Mouse (Mus musculus) cortical plate, adult 2 months (tissue): ENCODE measurements at regions not wholly inside any gene's neighbourhood (a gene's known extent, or its start where the extent isn't known, plus 50 kb on each side); places are given as distances from the start of the nearest gene placed in this dataset.

Experiments
- H3K27ac ChIP-seq: fragments of 200-500 bp; 2 replicates; pipeline ENCODE4 v1.5.1; 2012; ENCODE audit warnings: low read length, control low read depth, inconsistent platforms; ENCODE audit not compliant: insufficient read depth
- H3K4me1 ChIP-seq: fragments of 200-500 bp; 2 replicates; pipeline ENCODE4 v1.6.1; 2011; ENCODE audit warnings: low read length; ENCODE audit not compliant: control insufficient read depth, insufficient read depth
- H3K4me3 ChIP-seq: fragments of 200-500 bp; 2 replicates; pipeline ENCODE4 v1.5.1; 2011; ENCODE audit warnings: mild to moderate bottlenecking, low read length, control low read depth; ENCODE audit not compliant: insufficient read depth
- CTCF ChIP-seq: fragments of 200-500 bp; IDR thresholded peaks from 2 replicates; pipeline ENCODE4 v1.5.1; 2011; ENCODE audit warnings: mild to moderate bottlenecking, control low read depth, low read length; ENCODE audit not compliant: insufficient read depth; ENCODE audit errors: extremely low read depth
- POLR2A ChIP-seq: fragments of 200-500 bp; IDR thresholded peaks from 2 replicates; pipeline ENCODE4 v1.6.1; 2011; ENCODE audit warnings: mild to moderate bottlenecking, low read length, control low read depth; ENCODE audit not compliant: insufficient read depth; ENCODE audit errors: extremely low read depth

DNA sequence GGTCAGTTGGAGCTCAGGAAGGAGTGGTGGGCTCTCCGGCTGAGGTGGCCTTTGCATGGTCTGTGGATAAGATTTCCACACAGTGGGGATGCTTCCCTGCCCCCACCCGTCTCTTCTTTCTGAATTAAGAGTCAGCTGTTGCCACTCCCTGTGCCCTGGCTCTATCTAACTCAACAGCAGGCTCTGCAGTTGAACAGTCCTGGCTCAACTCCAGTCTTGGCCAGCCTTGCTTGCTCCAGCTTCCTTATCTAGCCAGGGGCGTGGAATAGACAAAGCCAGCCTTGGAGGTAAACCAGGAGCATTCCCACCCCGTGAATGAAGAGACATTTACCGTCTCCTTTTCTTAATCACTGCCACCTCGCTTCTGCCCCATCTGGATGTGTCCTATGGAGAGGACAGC, 89.7 kb downstream of the Mn1 start:
- TF ChIP-seq POLR2A (no peak), CTCF (no peak)
- Histone ChIP-seq H3K27ac (no peak overlapping the region), H3K4me1 (peaks cover 1% of the 10 kb centered on the region; the same call in 1 of the 2 replicates), H3K4me3 (no peak overlapping the region)

DNA sequence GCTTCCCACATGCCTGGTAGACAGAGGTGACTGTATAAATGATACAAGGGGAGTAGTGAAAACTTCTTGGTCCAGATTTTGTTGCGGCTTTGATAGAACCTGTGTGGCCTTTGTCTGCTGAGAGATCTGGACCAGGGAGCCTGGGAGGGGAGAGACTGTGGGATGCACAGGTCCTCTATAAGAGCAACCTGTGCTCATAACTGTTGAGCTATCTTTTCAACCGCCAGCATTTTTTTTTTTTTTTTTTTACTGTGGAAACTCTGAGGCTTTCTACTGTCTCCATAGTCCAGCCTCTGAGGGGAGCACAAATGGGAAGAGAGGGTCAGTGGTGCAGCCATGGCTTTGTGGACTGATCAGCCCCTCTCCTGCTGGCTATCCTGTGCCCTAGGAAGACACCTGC, 90.2 kb downstream of the Mn1 start:
- Histone ChIP-seq H3K4me3 (no peak overlapping the region), H3K4me1 (peaks cover 2% of the 10 kb centered on the region), H3K27ac (no peak overlapping the region)
- TF ChIP-seq POLR2A (no peak), CTCF (no peak)

DNA sequence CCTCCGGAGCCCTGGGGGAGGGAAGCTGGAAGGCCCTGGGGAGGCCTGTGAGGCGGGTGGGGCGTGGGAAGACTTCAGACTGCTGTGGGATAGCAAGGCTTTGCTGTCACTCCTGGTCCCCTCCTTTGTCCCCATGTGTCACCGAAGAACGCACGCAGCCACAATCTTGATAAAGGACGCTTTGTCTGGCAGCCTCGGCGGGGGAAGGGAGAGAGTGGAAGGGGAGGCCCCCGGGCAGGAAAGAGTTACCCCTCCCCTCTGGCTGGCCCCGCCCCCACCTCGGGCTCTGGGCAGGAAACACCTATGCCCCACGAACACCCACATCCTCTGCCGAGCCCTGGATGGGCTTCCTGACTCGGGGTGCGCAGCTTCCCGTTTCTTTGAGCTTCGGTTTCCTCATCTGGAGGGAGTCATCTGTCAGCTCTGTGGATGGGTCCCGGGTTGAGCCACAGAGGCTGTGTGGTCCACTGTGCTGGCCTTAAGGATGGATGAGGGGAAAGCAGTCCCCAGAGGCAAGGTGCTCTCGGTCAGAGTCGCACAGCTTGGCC, 91.9 kb downstream of the Mn1 start:
- peaks cover 12% of the 10 kb centered on the region for H3K4me1 ChIP-seq
- no peak for TF ChIP-seq CTCF
- H3K4me3 ChIP-seq, result no peak overlapping the region
- H3K27ac ChIP-seq, result no peak overlapping the region

DNA sequence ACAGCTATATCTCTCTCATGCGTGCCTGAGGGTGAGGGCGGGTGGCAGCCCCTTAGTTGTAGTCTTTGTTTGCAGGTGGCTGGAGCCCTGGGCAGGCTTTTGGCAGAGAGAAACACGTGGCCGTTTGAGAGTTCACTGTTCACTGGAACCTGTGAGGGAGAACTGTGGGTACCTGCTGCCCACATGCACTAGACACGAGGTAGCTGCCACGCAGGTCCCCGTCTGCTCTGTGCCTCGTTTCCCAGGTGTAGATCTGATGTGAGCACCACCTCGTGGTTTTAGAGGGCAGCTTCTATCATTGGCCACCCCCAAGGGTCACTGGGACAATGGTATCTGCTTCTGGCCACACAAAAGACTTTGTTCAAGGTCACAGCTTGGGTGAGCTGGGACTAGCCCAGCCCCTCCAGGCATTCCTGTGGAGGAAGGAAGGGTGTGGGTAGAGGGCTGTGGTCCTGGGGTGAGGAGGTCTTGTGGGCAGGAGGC, 92.5 kb downstream of the Mn1 start:
- Histone ChIP-seq H3K4me3 (no peak overlapping the region), H3K27ac (no peak overlapping the region), H3K4me1 (peaks cover 13% of the 10 kb centered on the region)
- TF ChIP-seq CTCF (no peak), POLR2A (no peak)

DNA sequence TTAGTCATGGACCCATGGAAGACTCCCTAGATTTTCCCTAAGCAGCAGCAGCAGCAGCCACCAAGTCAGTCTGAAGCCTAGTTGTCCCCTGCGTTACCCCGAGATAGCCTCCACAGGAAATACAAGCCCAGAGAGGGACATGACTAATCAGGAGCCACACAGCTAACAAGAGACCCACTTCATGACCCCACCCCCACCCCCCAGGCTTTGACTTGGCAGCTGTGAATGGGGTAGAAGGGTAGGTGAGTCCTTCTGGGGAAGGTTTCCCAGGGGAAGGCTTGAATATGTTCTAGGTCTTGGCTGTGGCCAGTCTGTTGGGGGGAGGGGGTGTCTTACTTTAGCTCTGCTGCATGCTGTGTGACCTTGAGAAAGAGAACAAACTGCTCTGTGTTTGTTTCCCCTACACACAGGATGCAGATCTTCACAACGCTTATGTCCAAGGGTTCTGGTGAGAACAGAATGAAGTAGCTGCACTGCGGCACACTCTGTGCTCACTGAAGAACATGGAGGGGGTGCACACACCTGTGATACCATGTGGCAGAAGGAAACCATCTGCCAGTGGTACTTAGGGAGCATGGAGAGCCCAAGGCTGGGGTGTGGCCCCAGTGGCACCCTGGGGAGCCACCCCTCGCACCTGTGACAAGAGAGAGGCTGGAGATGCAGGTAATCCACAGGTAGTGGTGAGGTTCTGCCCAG, 93.2 kb downstream of the Mn1 start:
- peaks cover 13% of the 10 kb centered on the region for H3K4me1 ChIP-seq
- no peak overlapping the region for H3K27ac ChIP-seq
- H3K4me3 ChIP-seq, result no peak overlapping the region
- TF ChIP-seq CTCF (no peak), POLR2A (no peak)

DNA sequence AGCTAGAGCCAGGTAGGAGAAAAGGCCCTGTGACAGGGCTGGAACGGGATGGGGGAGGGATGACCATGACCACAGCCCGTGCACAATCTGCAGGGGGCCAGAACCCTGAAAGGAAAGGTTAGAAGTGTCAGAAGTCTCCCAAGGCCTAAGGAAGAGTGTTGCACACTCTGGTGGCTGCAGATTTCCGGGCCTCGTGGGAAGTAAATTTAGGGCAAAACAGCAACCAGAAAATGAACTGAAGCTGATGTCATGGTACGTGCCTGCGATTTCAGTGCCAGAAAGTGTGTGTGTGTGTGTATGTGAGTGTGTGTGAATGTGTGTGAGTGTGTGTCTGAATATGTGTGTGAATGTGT, 93.7 kb downstream of the Mn1 start:
- Histone ChIP-seq H3K27ac (no peak overlapping the region), H3K4me3 (no peak overlapping the region), H3K4me1 (peaks cover 15% of the 10 kb centered on the region)
- no peak for TF ChIP-seq CTCF
- TF ChIP-seq POLR2A, result no peak

DNA sequence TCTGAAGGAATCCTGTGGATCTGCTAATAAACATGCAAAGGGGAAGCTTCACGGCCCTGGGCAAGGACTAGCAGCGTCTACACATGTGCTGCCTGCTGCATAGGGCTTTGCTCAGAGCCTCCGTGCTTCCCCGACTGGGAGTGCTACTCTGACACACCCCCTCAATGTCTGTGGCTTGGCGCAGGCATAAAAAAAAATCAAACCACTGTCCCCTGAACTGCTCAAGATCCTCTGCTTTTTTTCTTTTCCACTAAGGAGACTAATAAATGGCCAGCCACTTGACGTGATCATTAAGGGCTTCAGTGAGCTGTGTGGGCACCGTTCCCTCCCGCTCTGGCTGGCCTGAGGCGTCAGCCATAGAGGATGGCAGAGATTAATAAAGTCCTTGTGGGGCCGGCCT, 94.8 kb downstream of the Mn1 start:
- Histone ChIP-seq H3K27ac (no peak overlapping the region), H3K4me1 (peaks cover 15% of the 10 kb centered on the region), H3K4me3 (no peak overlapping the region)
- TF ChIP-seq CTCF (no peak), POLR2A (no peak)

DNA sequence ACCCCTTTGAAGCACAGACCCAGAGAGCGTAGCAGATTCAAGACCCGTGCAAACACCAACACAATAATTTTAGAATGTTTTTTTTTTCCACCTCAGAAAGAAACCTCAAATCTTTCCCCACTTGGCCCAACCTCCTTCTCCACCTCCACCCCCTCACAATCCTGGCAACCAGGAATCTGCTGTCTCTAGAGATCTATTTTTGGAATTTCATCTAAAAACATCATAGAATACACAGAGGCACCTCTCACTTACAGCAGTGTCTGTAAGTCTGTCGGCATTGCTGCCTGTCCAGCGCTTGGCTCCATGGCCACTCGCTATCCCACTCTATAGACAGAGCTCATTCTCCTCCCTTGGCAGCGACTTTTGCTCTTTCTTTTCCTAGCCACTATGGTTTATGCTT, 96.8 kb downstream of the Mn1 start:
- TF ChIP-seq POLR2A, result 0 out of 2 replicates have a peak, but pooled peaks have one; percentile 12
- TF ChIP-seq CTCF, result no peak
- Histone ChIP-seq H3K27ac (peak overlapping the region; percentile 36; the same call in 1 of the 2 replicates), H3K4me1 (peaks cover 15% of the 10 kb centered on the region), H3K4me3 (no peak overlapping the region)

DNA sequence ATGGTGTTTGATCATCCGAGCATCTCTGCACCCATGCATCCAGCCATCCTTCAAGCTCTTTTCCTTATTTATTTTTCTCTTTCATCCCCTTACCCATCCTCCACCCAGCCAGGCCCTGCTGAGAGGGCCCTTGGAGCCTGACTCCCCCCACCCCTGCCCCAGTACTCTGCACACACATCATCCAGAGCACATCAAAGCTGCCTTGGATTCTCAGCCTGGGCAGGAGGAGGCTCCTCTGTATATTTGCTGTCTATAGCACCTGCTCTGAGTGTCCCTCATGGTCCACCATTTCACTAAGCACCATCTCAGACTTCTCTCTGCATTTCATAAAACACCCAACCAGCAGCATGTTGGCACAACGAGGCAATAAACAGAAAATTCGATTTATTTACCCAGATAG, 101.9 kb downstream of the Mn1 start:
- H3K4me1 ChIP-seq, result peaks cover 3% of the 10 kb centered on the region; the same call in 1 of the 2 replicates
- no peak for TF ChIP-seq CTCF
- H3K4me3 ChIP-seq, result no peak overlapping the region
- H3K27ac ChIP-seq, result no peak overlapping the region

DNA sequence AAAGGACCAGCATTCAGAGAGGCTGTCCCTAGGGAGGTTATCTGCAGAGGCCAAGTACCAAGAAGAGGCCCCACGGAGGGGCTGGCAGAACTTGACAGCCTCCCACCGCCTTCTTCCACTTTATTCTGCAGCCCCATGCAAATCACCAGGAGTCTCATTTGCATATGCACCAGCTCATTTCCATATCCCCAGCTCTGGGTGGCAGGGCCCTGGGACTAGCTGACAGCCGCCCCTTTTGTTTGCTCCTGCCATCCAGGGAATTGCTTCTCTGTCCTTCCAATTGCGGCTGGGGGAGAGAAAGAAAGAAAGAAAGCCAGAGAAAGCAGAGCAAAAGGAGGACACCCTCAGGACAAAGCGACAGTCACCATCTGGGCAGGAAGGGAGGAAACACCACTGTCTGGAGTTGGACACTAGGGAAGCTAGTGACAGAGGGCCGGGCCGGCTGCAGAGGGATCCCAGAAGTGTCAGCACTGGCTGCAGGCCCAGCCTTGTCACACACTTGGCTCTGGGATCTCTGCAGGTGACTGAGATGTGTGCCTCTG, 102.4 kb downstream of the Mn1 start:
- TF ChIP-seq CTCF, result no peak
- no peak for TF ChIP-seq POLR2A
- Histone ChIP-seq H3K27ac (no peak overlapping the region), H3K4me1 (peaks cover 2% of the 10 kb centered on the region; the same call in 1 of the 2 replicates), H3K4me3 (no peak overlapping the region)
